ENCODE assay signal across 12 mouse cellular contexts in the genomic region with DNA sequence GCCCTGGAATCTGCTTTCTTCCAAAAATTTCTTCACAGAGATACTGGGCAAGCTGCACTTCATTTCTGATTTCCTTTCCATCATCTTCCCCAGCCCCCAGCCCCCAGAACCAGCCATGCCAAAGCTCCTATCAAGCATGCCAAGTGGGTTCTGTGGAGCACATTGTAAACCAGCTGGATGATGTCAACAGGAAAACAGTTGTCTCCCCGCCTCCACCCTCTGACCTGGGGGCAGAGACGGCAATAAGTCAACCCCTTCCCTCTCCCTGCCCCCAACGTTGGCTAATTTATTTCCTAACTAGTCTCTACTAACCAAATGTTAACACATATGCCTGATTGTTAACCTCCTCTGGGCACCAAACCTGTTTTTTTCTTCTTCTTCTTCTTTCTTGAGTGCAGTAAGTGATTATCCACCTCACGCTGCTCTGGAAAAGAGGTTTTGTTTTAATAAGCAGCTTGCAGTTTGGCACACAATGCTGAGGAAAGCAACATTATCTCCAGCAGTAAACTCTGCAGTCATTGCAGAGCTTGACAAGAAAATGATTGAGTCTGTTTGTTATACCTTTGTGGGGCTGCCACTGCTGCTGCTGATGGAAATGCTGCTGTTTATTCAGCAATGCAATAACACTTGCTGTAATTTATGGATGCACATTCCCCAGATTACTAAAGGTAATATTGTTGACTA.
A peak's percentile ranks its signal among the peaks of the same experiment; 100 is the strongest.
DNase-seq lines count a peak whose midpoint lies in the region; ATAC-seq and TF ChIP-seq lines count a peak whose summit lies in the region.
"Had no signal": no experiment of that assay in that cellular context is flagged by ENCODE, and none has a peak within 500 bp of the region (broad histone marks: within the 10 kb centered on the region; RNA-seq: fewer than 3 reads in every experiment).

No protein-coding gene starts in this region.

- peak; percentile 23 for DNase-seq in hindbrain, postnatal 0 days (ENCODE audit: low spot score)
- peak; percentile 39 for DNase-seq in kidney, adult 9 months
- DNase-seq in limb, embryonic 10.5 days (ENCODE audit: low spot score): peak; percentile 48
- no peak for DNase-seq in layer of hippocampus, adult 18-20 months (ENCODE audit: low spot score in 2 of 2)
- DNase-seq: cerebellum, postnatal 25 days; gastrocnemius, postnatal 25 days; right cerebral cortex, adult 18-20 months had no signal

- H3K27ac ChIP-seq in hindbrain, postnatal 0 days: no peak overlapping the region
- no peak overlapping the region for H3K27ac ChIP-seq in hindbrain, embryonic 12.5 days
- H3K27ac ChIP-seq in limb, embryonic 10.5 days: no peak overlapping the region
- H3K27ac ChIP-seq in neural tube, embryonic 13.5 days (replicated peaks): peak overlapping the region; percentile 63
- H3K27ac ChIP-seq: liver, embryonic 15.5 days; midbrain, embryonic 15.5 days had no signal

- no peak overlapping the region for H3K9ac ChIP-seq in hindbrain, postnatal 0 days (replicated peaks; ENCODE audit: low read length)
- no peak overlapping the region for H3K9ac ChIP-seq in hindbrain, embryonic 12.5 days
- H3K9ac ChIP-seq in neural tube, embryonic 13.5 days: no peak overlapping the region
- H3K9ac ChIP-seq: liver, embryonic 15.5 days; midbrain, embryonic 15.5 days had no signal

- H3K36me3 ChIP-seq in hindbrain, postnatal 0 days (ENCODE audit: insufficient read depth, low read length): no peaks in the 10 kb centered on the region
- H3K36me3 ChIP-seq in hindbrain, embryonic 12.5 days: no peaks in the 10 kb centered on the region
- no peaks in the 10 kb centered on the region for H3K36me3 ChIP-seq in limb, embryonic 10.5 days
- no peaks in the 10 kb centered on the region for H3K36me3 ChIP-seq in neural tube, embryonic 13.5 days
- H3K36me3 ChIP-seq: liver, embryonic 15.5 days; midbrain, embryonic 15.5 days had no signal

- H3K27me3 ChIP-seq in hindbrain, postnatal 0 days (ENCODE audit: insufficient read depth, low read length): no peaks in the 10 kb centered on the region
- 0 out of 2 replicates have a peak, but pooled peaks cover 5% of the 10 kb centered on the region for H3K27me3 ChIP-seq in hindbrain, embryonic 12.5 days
- H3K27me3 ChIP-seq in limb, embryonic 10.5 days (ENCODE audit: low read depth, poor library complexity, severe bottlenecking): peaks cover 30% of the 10 kb centered on the region
- 0 out of 2 replicates have a peak, but pooled peaks cover 5% of the 10 kb centered on the region for H3K27me3 ChIP-seq in neural tube, embryonic 13.5 days
- H3K27me3 ChIP-seq: liver, embryonic 15.5 days; midbrain, embryonic 15.5 days had no signal

- no peak overlapping the region for H3K4me3 ChIP-seq in hindbrain, postnatal 0 days (ENCODE audit: low read length)
- H3K4me3 ChIP-seq in hindbrain, embryonic 12.5 days: no peak overlapping the region
- H3K4me3 ChIP-seq in limb, embryonic 10.5 days: no peak overlapping the region
- H3K4me3 ChIP-seq in neural tube, embryonic 13.5 days: no peak overlapping the region
- H3K4me3 ChIP-seq: liver, embryonic 15.5 days; midbrain, embryonic 15.5 days had no signal

- no peak for TF ChIP-seq CTCF in hindbrain, postnatal 0 days (IDR thresholded peaks at IDR 0.05; ENCODE audit: low read depth)

- no peaks in the 10 kb centered on the region for H3K9me3 ChIP-seq in hindbrain, postnatal 0 days (ENCODE audit: low read length)
- no peaks in the 10 kb centered on the region for H3K9me3 ChIP-seq in hindbrain, embryonic 12.5 days (replicated peaks)
- no peaks in the 10 kb centered on the region for H3K9me3 ChIP-seq in limb, embryonic 10.5 days (replicated peaks)
- no peaks in the 10 kb centered on the region for H3K9me3 ChIP-seq in neural tube, embryonic 13.5 days
- H3K9me3 ChIP-seq: liver, embryonic 15.5 days; midbrain, embryonic 15.5 days had no signal

- no peak overlapping the region for H3K4me2 ChIP-seq in hindbrain, postnatal 0 days (ENCODE audit: low read depth, low read length)
- no peak overlapping the region for H3K4me2 ChIP-seq in hindbrain, embryonic 12.5 days (replicated peaks)
- no peak overlapping the region for H3K4me2 ChIP-seq in neural tube, embryonic 13.5 days
- H3K4me2 ChIP-seq: liver, embryonic 15.5 days; midbrain, embryonic 15.5 days had no signal

- no peaks in the 10 kb centered on the region for H3K4me1 ChIP-seq in hindbrain, postnatal 0 days (ENCODE audit: insufficient read depth, low read length)
- H3K4me1 ChIP-seq in hindbrain, embryonic 12.5 days: peaks cover 18% of the 10 kb centered on the region
- H3K4me1 ChIP-seq in limb, embryonic 10.5 days: peaks cover 48% of the 10 kb centered on the region
- H3K4me1 ChIP-seq in neural tube, embryonic 13.5 days (replicated peaks): peaks cover 43% of the 10 kb centered on the region
- H3K4me1 ChIP-seq: liver, embryonic 15.5 days had no signal

- WGBS in hindbrain, postnatal 0 days: 22% methylated on average over 4 of the region's 4 CpGs
- 21% methylated on average over 4 of the region's 4 CpGs for WGBS in hindbrain, embryonic 12.5 days
- 2% methylated on average over 4 of the region's 4 CpGs for WGBS in limb, embryonic 10.5 days
- 4% methylated on average over 4 of the region's 4 CpGs for WGBS in neural tube, embryonic 13.5 days

- ATAC-seq in hindbrain, postnatal 0 days: no peak
- ATAC-seq in hindbrain, embryonic 12.5 days (ENCODE audit: low FRiP score): no peak
- ATAC-seq in neural tube, embryonic 13.5 days (ENCODE audit: low read depth): peak; percentile 47
- no peak for ATAC-seq in CD4-positive, CD25-positive, alpha-beta regulatory T cell, adult 4 months
- ATAC-seq: midbrain, embryonic 15.5 days had no signal

Comparison
In these comparisons a context has a peak if more than half of its experiments do, and no peak if none do; other contexts are left out.
1. DNase-seq: peak in hindbrain, postnatal 0 days (single experiment), kidney, adult 9 months (single experiment) and limb, embryonic 10.5 days (single experiment); none in layer of hippocampus, adult 18-20 months (0 of 2).